In the genomic region with DNA sequence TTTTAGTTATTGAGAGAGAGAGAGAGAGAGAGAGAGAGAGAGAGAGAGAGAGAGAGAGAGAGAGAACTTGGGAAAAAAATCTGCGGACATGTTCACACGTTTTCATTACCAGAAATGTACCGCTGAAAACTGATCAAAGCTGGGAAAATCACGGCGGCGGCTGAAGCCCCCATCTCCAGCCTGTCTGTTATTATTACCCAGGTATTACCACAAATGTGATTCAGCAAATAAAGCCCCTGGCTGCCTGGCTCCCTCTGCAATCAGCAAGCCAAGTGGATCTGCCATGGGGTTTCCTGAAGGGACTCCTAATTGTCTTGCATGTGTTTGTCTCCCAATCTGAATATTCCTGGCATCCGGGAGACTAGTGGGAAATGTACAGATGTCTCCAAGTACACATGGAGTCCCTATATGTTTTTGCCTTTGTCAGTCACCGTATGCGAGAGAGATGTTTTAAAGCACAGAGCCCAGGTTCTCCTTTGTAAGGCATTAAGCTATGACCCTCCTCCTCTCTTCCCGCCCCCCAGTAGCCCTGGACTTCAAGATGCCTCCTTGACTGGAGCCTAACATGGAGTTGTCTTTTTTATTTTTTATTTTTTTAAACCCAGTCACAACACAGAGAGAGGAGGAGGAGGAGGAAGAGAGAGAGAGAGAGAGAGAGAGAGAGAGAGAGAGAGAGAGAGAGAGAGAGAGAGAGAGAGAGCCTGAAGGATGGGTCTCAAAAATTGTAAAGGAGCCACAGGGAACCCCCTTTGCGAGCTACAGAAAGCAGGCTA, we compare ENCODE assay signal across 9 mouse cellular contexts. TPM values are rescaled to one million over a fixed set of nuclear protein-coding genes. Genes with fewer than 3 reads are reported as not detected.
DNase-seq lines count a peak whose midpoint lies in the region; ATAC-seq lines count a peak whose summit lies in the region.
"Had no signal": no experiment of that assay in that cellular context is flagged by ENCODE, and none has a peak within 500 bp of the region (broad histone marks: within the 10 kb centered on the region; RNA-seq: fewer than 3 reads in every experiment).

Gene Zfhx3 (plus strand): TSS at position 723 of the 773 bp plus-strand sequence.

- no peaks in the 10 kb centered on the region for H3K9me3 ChIP-seq in heart, embryonic 14.5 days (ENCODE audit: control insufficient read depth, low read length)
- H3K9me3 ChIP-seq in embryonic facial prominence, embryonic 11.5 days (replicated peaks; ENCODE audit: control insufficient read depth, low read length), result no peaks in the 10 kb centered on the region
- H3K9me3 ChIP-seq in hindbrain, embryonic 12.5 days (replicated peaks), result no peaks in the 10 kb centered on the region

- no peak within 1 kb of the TSS for H3K9ac ChIP-seq in heart, embryonic 14.5 days (ENCODE audit: low read length)
- peak within 1 kb of the TSS; percentile 35; the same call in 1 of the 2 replicates for H3K9ac ChIP-seq in embryonic facial prominence, embryonic 11.5 days (replicated peaks; ENCODE audit: low read length)
- H3K9ac ChIP-seq in hindbrain, embryonic 12.5 days, result peak within 1 kb of the TSS; percentile 56

- no peak for ATAC-seq in heart, embryonic 14.5 days (ENCODE audit: insufficient number of reproducible peaks, insufficient read depth, low FRiP score, low read depth)
- ATAC-seq in embryonic facial prominence, embryonic 11.5 days (replicated peaks; ENCODE audit: insufficient number of reproducible peaks, low FRiP score, low TSS enrichment, low read depth), result no peak; the same call in 1 of the 2 replicates
- no peak for ATAC-seq in hindbrain, embryonic 12.5 days (ENCODE audit: low FRiP score)
- ATAC-seq in granulocyte monocyte progenitor cell, adult 5-6 weeks (replicated peaks; ENCODE audit: poor library complexity, severe bottlenecking), result no peak
- ATAC-seq: CD4-positive, CD25-positive, alpha-beta regulatory T cell, adult 4 months had no signal

- peaks cover 6 to 12% of the 10 kb centered on the region in 2 experiments; a peak in 3 of 4 replicates for H3K4me1 ChIP-seq in heart, embryonic 14.5 days (ENCODE audit: control insufficient read depth in 2 of 2, insufficient read depth in 2 of 2, low read length in 2 of 2)
- peaks cover 2% of the 10 kb centered on the region; the same call in 1 of the 2 replicates for H3K4me1 ChIP-seq in embryonic facial prominence, embryonic 11.5 days (ENCODE audit: control insufficient read depth, insufficient read depth, low read length)
- peaks cover 55% of the 10 kb centered on the region for H3K4me1 ChIP-seq in hindbrain, embryonic 12.5 days

- peak within 1 kb of the TSS; percentile 19 to 24; a peak in 3 of 4 replicates for H3K4me3 ChIP-seq in heart, embryonic 14.5 days (ENCODE audit: control insufficient read depth in 1 of 2, insufficient read depth in 1 of 2, low read depth in 1 of 2, low read length in 2 of 2)
- H3K4me3 ChIP-seq in embryonic facial prominence, embryonic 11.5 days (ENCODE audit: low read depth, low read length), result peak within 1 kb of the TSS; percentile 18; the same call in 1 of the 2 replicates
- peak within 1 kb of the TSS; percentile 20 for H3K4me3 ChIP-seq in hindbrain, embryonic 12.5 days

- 21% methylated on average over 11 of the region's 11 CpGs for WGBS in heart, embryonic 14.5 days
- 14% methylated on average over 11 of the region's 11 CpGs for WGBS in embryonic facial prominence, embryonic 11.5 days
- 17% methylated on average over 11 of the region's 11 CpGs for WGBS in hindbrain, embryonic 12.5 days

- no peaks in the 10 kb centered on the region for H3K36me3 ChIP-seq in heart, embryonic 14.5 days (ENCODE audit: control insufficient read depth, insufficient read depth, low read length)
- no peaks in the 10 kb centered on the region for H3K36me3 ChIP-seq in embryonic facial prominence, embryonic 11.5 days (replicated peaks; ENCODE audit: control insufficient read depth, insufficient read depth, low read depth, low read length)
- no peaks in the 10 kb centered on the region for H3K36me3 ChIP-seq in hindbrain, embryonic 12.5 days

- no peak for DNase-seq in heart, postnatal 4 days
- no peak for DNase-seq in embryonic facial prominence, embryonic 11.5 days (ENCODE audit: low spot score)
- DNase-seq in neural tube, embryonic 10.5 days (ENCODE audit: extremely low spot score, low spot score), result peak; percentile 35
- no peak for DNase-seq in layer of hippocampus, postnatal 14 days (ENCODE audit: low spot score in 2 of 2)
- no peak for DNase-seq in layer of hippocampus, adult 8-10 months (ENCODE audit: low spot score in 2 of 2)

- H3K4me2 ChIP-seq in heart, embryonic 14.5 days (ENCODE audit: low read length), result peak within 1 kb of the TSS; percentile 59
- peak within 1 kb of the TSS; percentile 51 for H3K4me2 ChIP-seq in embryonic facial prominence, embryonic 11.5 days (ENCODE audit: low read depth, low read length)
- H3K4me2 ChIP-seq in hindbrain, embryonic 12.5 days (replicated peaks), result peak within 1 kb of the TSS; percentile 62

- peaks cover 20% of the 10 kb centered on the region for H3K27me3 ChIP-seq in heart, embryonic 14.5 days (ENCODE audit: control insufficient read depth, insufficient read depth, low read length)
- no peaks in the 10 kb centered on the region for H3K27me3 ChIP-seq in embryonic facial prominence, embryonic 11.5 days (ENCODE audit: control insufficient read depth, insufficient read depth, low read length)
- H3K27me3 ChIP-seq in hindbrain, embryonic 12.5 days, result peaks cover 7% of the 10 kb centered on the region; the same call in 1 of the 2 replicates

- no peak within 1 kb of the TSS for H3K27ac ChIP-seq in heart, embryonic 14.5 days (replicated peaks in 1 of 2; ENCODE audit: control insufficient read depth in 1 of 2, insufficient read depth in 1 of 2, low read depth in 2 of 2, low read length in 2 of 2)
- H3K27ac ChIP-seq in embryonic facial prominence, embryonic 11.5 days (replicated peaks; ENCODE audit: low read depth, low read length), result no peak within 1 kb of the TSS
- H3K27ac ChIP-seq in hindbrain, embryonic 12.5 days, result peak within 1 kb of the TSS; percentile 91

RNA-seq across cellular contexts. Expression of gene Zfhx3, which starts in this region (rescaled TPM):
- 5.2 and 6.4 TPM in 2 replicates for polyA plus RNA-seq in heart, embryonic 14.5 days (2014; fragmentation: Nextera tagmentation; extraction: Ambion mirVana)
- total RNA-seq in heart, postnatal 4 days (2021), result 10 to 100 TPM in 1 of 2 experiments, 1 to 10 TPM in 1; 9.7 to 11.5 TPM
- 27.5 and 27.6 TPM in 2 replicates for polyA plus RNA-seq in embryonic facial prominence, embryonic 11.5 days (2014; fragmentation: Nextera tagmentation; extraction: Ambion mirVana)
- 56.8 and 64.7 TPM in 2 replicates for polyA plus RNA-seq in hindbrain, embryonic 12.5 days (2016; fragmentation: Nextera tagmentation; extraction: Ambion mirVana)
- total RNA-seq in layer of hippocampus, postnatal 14 days (2021), result 1 to 10 TPM; 4.8 to 8.2 TPM
- 1 to 10 TPM; 4.5 to 7.6 (median 6.7) TPM for total RNA-seq in layer of hippocampus, adult 8-10 months (2022)
- 0.41 and 0.88 TPM in 2 replicates for total RNA-seq in granulocyte monocyte progenitor cell, adult 5-6 weeks (2014; fragmentation: Nextera tagmentation)
- 0.31 and 0.34 TPM in 2 replicates for total RNA-seq in granulocyte monocyte progenitor cell, adult 5-6 weeks (2017)
